Mouse (Mus musculus): ENCODE measurements around the gene 2200002J24Rik.

GRCm38 (mm10) chr7:30729396-30730063 lies 30.8 kb downstream of the 2200002J24Rik start, which contains the start of gene Tmem147:
- TF ChIP-seq EP300 (IDR thresholded peaks at IDR 0.05; ENCODE audit: insufficient read depth, low read depth, low read length) (0 out of 2 replicates have a peak, but pooled peaks have one; percentile 4), CTCF (IDR thresholded peaks at IDR 0.05; ENCODE audit: low read depth, low read length) (peak; percentile 8)

All from ES-Bruce4 (cell line).